Mouse (Mus musculus): ENCODE measurements at regions not wholly inside any gene's neighbourhood (a gene's known extent, or its start where the extent isn't known, plus 50 kb on each side); places are given as distances from the start of the nearest gene placed in this dataset.
A peak's percentile ranks its signal among the peaks of the same experiment; 100 is the strongest.

DNA sequence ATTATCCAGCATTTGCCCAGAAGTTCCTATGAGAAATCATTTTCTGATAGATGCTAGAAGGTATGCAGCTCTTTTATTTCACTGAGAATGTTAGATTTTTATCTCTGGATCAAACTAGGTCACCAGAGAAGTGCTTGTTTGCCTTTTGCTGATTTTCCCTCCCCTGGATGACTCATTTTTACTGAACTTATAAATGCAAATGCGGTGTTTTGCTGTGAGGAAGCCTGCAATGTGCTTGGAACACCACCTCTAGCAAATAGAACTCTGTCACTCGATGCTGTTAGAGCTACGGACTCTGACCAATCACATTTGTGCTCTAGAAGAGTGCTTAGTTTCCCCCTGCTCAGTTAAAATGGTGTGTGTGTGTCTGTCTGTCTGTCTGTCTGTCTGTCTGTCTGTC, 257.2 kb downstream of the Fzd1 start:
- DNase-seq (ENCODE audit: low spot score in 2 of 2), result no peak

DNA sequence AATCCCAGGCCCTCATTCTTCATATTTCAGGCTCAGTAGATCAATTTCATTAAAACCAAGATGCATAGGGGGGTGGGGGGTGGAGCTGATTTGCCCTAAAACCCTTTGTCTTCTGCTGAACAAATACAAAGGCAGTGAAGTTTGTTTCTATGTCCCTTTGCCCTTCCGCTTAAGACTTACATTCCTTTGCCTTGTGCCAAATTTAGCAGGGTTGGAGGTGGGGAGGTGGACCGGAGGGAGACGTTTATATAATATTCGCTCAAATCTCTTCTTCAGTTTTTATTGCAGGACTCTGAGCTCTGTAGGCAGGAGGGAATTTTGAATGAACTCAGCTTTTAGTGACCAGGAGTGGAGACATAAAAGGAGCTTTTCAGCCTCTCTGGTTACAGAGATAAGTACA, 258.8 kb downstream of the Fzd1 start:
- no peak for DNase-seq (ENCODE audit: low spot score in 2 of 2)

DNA sequence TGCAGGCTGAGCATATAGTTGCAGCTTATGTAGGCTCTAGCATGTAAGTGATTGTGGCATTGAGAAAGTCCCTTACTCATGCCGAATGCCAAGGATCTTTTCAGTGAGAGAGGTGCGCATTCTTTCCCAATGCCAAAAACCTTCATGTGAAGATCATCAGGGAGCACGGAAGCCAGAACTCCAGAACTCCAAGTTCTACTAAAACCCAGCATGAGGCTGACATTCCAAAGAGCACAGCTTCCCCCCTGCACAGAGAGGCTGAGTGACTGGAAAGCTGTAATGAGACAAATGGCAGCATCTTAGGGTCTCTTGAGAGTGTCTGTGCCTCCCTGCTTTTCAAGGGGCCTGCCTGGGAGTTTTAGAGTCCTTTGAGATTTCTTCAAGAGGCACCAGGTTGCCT, 259.4 kb downstream of the Fzd1 start:
- DNase-seq (ENCODE audit: low spot score in 2 of 2), result no peak

DNA sequence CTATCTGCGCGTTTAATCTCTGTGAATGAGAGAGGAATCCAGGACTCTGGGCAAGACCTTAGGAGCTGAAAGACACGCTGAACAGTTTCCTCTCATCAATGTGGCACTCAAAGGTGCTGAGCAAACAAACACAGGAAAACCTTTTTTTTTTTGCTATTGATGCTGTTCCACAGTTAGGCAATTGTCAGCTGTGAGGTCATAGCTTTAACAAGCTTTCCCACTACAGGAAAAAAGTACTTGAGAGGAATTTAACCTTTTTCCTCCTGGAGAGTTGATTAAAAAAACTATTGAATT, 261.0 kb downstream of the Fzd1 start:
- DNase-seq (ENCODE audit: low spot score in 2 of 2), result no peak

DNA sequence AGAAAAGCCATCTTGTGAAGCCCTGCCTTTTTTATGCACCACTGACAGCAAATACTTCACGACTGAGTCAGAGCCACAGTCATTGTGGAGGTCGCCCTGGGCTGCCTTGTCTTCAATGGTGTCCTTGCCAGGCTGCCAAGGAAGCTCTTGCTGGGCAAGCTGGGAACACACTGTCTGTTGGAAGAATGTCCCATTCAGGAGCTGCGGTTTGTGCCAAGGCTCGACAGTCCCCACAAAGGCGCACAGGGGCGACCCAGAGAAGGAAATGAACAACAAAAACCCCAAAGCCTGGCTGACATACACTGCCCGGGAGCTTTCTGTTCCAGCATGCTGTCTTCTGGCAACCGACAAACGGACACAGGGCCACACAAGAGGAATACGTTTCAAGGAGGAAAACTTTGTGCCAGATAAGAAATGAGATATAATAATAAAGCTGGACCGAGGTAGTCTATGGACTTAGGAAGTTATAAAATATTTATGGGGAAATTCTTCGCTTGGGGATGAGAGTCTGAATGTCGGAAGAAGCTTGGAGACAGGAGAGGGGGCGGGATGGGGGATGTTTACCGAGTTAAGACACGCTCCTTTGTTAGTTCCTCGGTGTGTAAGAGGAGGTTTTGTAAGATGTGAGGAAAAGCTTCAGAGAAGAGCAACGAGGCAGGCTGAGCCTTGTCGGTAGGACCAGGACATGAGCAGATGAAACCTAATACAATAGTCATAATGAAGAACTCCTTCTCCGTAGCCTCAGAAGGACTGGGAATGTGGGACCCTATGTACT, 261.5 kb downstream of the Fzd1 start:
- peak in 1 of 2 experiments; percentile 34 for DNase-seq (ENCODE audit: low spot score in 2 of 2)

DNA sequence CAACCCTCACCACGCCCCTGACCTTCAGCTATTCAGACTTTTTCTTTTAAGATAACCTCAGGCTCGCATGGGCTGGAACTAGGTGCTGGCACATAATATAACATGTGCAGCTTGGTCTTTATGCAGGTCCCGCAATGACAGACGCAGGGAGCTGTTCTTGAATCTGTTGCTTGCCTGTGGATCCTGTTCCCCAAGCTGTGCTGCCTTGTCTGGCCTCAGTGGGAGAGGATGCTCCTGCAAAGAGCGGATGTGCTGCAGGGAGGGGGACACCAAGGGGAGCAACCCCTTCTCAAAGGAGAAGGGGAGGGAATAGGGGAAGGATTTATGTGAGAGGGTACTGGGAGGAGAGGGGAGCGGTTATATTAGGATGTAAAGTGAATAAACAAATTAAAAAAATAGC, 262.4 kb downstream of the Fzd1 start:
- DNase-seq (ENCODE audit: low spot score in 2 of 2), result no peak

DNA sequence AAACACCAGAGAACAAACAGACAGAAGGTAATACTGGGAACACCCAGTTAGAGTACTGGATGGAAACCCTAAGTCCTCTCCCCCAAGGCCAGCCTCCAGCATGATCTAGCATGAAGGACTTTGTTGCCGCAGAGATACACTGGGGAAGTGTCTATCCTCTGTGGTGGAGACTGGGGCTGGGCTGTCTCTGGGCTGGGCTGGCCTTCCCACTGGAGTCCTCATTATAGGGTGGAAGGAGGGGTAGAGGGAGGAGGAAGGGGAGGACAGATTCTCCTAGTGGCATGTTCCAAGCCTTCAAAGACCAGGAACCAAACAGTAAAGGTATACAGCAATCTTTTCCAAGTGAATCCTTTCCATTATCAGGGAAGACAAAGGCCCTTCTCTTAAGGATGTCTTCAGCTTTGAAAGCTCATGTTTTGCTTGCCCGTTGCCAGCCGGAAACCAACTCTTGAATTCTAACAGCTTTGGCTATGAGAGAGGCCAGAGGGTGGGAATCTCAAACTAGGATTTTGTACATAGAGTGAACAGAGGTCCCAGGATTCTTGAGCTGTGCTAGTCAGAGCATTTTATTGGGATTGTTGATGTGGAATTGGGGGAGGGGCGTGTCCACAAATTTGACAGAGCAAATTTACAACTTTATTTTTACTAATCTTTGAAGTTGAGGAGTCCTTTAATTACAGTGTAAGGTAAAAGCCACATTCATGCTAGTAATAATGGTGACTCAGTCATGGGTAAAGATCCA, 271.3 kb downstream of the Fzd1 start:
- DNase-seq (ENCODE audit: low spot score in 2 of 2), result no peak

DNA sequence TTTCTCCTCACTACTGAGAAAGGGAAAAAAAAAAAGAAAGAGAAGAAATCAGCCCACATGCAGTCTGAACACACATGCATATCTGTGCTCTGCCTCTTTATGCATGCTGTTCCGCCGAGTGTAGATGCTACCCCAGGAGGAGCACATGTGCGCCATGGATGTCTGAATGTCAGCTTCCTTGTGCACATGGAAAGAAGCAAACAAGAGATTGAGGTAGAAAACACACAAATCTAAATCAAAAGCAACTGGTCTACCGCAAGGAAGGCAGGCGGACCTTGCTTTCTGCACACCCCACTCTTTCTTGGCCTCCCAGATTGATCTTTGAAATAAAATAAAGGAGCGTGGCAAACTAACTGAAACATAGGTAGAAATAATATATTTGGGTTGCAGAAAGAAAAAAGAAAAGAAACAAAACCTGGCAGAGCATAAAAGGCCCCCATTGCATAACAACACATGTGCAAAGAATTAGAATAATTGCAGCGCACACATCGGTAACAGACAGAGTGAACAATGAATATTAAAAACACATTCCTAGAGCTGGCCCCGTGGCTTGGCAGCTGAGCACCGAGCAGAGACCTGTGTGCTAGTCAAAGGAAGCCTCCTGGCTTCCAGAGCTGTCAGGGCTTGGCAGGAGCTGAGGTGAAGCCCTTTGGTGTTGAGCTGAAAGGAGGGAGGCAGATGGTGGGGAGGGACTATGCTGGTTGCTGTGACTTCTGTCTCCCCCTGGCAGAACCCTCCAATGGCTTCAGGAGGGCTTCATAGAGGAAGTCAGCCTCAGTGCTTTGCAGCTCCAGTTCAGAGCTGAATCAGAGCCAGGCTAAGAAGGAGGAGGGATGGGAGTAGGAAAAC, 272.1 kb downstream of the Fzd1 start:
- DNase-seq (ENCODE audit: low spot score in 2 of 2), result no peak

DNA sequence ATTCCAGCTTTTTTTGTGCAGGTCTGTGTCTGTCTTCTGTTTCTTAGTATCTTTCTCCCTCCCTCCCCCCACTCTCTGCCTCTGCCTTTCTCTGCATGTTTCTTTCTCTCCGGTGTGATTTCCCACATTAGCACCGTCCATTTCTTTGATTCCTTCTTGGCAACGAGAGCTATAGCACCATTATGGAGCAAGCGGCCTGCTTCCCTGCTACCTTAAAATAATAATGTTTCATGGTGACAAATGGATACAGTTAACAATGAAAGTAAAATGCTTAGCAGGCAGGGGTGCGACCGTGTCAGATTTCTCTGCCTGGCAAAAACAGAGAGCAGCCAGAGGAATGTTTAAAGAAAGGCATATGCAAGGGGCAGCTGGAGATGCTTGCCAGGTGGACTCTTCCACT, 273.1 kb downstream of the Fzd1 start:
- DNase-seq (ENCODE audit: low spot score in 2 of 2), result no peak

DNA sequence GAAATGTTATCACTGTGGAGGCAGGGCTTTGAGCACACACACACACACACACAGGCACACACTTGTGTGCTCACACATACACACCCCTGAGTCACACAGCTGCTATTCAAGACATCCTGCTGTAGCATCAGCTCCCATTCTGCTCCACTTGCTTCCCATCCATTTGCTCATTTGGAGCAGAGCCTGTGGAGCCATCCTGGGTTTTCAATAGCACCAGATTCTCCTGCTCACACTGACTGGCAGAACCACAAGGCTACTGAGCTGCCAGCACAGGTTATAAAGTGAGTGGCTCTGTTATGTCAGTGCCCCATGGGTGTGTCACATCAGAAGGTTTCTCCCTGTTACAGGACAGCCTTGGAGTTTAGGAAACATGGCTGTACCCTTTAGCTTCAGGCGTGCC, 273.7 kb downstream of the Fzd1 start:
- no peak for DNase-seq (ENCODE audit: low spot score in 2 of 2)

DNA sequence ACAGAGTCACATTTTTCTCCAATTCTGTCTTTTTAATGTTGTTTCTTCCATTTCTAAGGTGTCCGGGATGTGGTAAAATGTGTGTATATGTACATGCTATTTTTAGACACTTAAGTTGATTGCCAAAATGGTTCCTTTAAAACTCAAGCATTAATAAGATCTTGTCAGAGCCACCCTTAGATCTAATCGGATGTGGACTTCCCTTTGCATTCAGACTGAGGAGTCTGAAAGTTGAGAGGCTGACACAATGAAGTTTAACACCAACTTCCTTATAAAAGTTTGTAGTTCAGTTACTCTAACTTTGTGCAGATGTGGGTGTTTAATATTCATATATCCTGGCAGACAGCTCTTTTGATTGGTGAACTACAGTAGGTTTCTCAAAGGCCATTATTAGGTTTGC, 282.1 kb downstream of the Mterf1b start:
- DNase-seq (ENCODE audit: low spot score in 2 of 2), result no peak
